Mouse (Mus musculus) adrenal gland, adult (tissue): ENCODE results near the gene Dis3l2.

Experiments
- DNase-seq, 2 experiments: peaks; one replicate each; pipeline ENCODE4 v3.0.0; 2022 to 2023; ENCODE audit warnings: low spot score in 1 of 2; ENCODE audit not compliant: inconsistent age in 2 of 2

Gene Dis3l2

DNA sequence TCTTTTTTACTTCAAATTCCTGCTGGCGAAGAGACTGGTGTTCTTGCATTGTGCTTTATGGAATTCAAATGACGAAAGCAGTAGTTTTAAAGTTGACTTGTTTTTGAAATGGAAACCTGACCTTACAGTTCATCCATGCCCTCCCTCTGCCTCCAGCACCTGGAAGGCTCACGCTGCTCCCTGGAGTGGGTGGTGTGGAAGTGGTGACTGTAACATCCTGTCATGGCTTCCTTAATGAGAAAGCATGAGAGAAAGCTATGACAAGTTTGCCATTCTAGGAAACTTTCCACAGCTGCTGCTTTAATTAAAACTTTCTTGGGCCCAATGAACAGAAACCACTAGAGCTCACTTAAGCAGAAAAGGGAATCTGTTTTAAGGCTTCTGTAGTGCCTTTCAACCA, 210.3 kb downstream of the Dis3l2 start:
- no peak for DNase-seq

DNA sequence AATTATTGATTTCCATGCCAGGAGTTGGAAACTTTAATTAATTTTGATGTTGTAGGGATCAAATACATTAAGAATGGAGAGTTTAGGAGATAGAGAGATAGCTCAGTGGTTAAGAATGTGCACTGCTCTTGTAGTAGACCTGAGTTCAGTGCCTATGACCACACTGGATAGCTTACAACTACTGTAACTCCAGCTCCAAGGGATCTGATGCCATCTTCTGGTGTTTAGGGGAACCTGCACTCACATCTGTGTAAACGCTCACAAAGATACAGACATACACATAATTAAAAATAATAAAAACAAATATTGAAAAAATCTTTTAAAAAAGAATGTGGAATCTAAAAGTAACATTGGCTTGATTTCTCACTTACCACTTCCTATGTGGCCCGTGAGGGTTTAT, 211.1 kb downstream of the Dis3l2 start:
- DNase-seq, result no peak

DNA sequence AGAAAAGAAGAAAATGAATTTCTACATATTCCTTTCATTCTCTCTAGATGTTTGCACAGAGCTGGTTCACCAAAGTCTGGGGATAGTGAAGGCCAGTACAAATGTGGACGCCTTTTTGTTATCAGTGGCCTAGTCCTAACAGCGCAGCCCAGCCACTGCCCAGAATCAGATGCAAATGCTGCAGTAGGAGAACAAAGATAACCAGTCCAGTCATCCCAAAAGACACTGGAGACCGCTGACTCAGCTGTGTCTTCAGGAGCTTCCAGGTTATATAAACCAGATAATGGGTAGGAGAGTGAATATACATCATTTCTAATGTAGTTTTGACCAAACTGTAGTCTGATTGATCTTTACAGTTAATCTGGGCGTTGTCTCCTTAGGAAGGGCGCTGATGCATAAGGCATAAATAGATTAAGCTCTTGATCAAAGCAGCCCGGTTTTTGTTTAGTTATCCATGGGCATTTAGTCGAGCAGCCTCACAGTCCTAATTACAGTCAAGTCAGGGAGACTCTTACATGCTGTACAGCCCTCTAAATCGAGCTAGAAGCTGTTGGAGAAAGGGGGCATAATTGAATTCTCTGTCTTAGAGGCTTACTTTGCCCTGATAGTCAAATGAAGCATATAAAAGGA, 212.9 kb downstream of the Dis3l2 start:
- DNase-seq, result no peak

DNA sequence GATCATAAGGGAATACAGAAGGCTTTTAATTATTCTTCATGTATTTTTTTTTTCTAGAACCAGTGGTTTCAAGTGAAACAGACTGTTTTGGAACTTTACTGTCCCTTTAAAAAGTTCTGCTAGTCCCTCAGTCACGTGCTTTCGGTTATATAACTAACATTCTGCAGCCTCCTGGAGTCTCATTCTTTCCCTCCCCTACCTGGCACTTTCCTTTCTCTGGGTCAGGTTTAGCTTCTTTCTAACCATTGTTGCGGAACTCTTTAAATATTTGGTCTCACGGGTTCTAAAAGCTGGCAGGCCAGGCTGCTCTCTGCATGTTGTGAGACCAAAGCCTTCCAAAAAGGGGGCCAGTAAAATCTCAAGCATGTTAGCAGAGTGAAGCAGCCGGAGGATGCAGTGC, 222.2 kb downstream of the Dis3l2 start:
- peak in 1 of 2 experiments; percentile 27 for DNase-seq

DNA sequence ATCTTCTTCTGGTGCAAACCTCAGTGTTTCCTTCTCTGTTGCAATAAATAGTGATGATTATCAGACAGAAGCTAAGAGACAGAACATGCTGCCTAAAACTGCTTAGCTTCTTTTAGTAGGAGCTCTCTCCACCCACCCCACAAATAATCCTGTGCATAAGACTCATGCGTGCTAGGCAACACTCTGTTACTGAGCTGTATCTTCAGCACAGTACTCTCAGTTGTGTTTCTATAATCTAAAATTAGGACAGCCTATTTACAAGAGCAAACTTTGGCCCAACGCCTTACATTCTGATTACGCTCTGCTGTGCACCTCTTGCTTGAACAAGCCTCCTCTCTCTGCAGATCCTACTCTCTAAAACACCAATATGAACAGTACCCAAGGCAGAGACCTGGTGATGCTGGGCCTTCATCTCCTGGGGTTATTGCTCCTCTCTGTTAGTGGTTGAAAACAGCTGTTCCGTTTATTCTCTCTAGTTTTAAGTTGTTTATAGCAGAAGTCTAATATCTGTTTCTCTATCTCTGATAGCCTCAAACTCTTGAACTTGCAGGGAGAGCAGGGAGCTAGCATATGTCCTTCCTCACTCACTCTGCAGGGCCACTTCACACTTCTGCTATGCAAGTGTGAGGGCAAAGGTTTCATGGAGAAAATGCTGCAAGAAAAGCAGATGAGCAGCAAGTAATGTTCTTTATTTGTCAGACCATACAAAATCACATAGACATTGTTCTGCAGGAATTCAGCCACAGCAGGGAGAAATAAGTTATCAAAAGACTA, 228.2 kb downstream of the Dis3l2 start:
- no peak for DNase-seq

DNA sequence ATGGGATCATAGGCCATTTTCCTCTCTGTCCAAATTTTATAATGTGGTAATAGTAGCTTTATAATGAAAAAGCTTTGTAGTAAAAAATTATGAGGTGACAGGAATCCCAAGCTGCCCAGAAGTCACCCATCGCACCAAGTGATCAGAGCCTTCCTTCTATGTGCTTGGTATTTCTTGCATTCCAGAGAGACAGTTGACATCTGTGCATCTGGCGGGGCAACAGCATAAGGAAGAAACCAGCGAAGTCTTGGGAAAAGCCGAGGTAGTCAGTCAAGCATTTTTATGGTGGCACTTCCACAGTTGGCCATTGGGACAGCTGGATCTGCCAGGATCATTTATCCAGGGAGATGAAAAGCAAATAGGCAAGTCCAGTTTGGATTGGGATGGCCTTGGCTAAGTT, 229.2 kb downstream of the Dis3l2 start:
- no peak for DNase-seq

DNA sequence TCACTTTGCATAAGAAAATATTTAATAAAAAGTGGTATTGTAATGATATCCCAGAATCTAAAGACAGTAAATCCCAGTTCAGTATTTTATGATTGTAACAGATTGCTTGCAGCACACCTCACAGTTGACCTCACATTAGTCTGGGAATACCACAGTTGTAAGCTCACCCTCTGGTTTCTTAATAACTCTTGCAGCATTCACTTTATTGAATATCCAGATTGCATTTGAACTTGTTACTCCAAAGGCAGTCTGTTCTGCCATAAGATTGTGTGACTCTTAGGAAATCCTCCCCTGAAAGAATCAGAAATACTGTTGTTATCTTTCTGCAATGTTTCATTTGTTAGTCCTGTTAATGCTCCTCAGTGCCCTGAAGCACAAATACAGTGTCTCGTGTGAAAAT, 230.0 kb downstream of the Dis3l2 start:
- DNase-seq, result no peak

DNA sequence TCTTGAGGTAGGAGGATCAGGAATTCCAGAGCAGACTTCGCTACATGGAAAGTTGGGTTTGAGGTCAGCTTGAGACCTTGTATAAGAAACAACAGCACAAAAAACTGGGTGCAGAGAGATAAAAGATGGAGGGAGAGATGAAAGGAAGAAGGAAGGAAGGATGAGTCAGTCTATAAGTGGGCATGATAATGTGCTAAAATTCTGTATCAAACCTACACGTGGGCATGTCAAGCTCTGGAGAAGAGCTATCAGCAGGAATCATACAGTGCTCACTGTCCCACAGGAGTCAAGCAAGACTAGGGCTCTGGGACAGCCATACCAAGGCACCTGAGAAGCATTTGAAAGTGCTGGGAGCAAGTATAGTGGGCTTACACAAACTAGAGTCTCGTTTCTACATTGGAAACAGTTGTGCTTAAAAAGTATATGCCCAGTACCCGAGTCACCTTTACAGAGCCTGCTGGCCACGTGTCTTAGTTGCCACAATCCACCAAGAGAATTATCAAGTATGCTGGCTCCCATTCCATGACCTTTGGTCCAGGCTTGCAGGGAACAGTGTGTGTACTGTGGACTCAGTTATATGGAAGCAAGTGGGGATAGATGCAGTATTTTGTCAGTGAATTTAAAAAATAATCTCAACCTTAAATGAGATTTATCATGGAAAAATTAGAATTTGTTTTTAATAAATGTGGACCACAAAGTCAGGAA, 248.0 kb downstream of the Dis3l2 start:
- DNase-seq, result no peak

DNA sequence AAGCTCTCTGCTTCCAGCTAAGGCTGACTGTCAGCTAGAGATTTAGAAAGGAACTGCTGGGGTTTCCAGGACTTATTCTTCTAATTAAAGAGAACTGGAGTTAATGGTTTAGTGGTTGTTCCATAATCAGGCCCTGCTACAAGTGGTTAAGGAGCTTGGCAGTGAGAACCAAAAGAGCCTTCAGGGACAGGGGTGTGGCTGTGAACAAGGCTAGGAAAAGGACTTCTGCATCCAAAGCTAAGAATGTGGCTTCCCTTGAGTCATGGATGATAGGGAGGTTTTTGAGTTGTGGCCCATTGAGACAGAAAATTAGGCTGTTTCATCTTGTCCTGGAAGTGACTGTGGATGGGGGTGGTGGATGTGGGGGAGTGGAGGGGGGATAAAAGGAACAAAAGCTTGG, 252.2 kb downstream of the Dis3l2 start:
- DNase-seq, result no peak

DNA sequence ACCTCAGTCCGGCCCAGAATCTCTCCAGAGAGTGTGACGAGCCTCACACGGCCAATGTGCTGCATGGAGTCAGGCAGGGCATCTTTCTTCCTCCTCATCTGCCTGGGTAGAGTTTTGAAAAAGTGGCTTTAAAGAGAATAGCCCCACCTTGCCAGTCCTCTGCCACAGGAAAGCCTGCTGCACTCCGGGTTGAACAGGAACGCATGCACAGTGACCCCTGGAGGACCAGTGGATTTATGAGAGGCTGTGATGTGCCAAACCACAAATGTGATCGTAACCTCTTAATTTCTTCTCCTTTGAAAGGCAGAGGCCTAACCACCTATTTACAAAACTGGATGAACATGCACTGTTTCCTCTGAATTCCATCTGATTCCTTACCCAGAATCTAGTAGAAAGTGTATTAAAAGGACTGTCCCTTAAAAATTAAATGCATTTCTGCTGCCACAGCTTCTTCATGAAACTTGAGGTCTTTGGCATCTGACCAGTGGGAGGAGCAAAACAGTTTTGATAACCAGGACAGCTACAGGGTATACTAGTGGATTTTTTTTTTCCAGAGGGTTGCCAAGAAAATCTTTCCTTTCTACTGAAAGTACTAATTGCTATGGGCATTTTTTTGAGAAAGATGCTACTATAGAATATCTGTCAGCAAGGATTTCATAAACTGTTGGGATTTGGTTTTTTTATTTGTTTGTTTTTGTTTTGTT, 264.8 kb downstream of the Dis3l2 start:
- peak; percentile 58 to 85 for DNase-seq

DNA sequence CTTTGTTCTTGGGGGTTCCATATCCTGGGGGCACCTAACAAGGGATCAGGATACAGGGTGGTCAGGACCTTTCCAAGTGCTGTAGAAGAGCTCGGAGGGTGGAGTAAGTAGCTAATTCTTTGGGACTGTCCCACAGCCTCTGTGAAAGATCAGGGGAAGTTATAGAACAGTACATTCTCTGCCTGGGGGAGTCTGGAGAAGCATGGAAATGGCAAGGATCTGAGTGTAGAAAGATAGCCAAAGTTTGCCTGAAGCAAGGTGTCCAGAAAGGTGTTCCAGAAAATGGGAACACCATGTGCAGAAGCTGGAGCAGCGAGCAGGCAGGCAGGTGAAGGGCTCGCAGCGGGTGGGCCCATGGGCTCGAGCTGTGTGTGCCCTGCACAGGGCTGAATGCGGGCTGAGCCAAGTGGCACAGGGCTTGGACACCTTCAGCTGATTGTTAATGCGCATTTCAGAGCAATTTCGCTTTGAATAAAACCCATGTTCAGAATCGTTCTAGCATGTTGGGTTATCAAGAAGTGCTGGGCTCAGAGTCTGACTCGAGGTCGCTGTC, 265.6 kb downstream of the Dis3l2 start:
- no peak for DNase-seq

DNA sequence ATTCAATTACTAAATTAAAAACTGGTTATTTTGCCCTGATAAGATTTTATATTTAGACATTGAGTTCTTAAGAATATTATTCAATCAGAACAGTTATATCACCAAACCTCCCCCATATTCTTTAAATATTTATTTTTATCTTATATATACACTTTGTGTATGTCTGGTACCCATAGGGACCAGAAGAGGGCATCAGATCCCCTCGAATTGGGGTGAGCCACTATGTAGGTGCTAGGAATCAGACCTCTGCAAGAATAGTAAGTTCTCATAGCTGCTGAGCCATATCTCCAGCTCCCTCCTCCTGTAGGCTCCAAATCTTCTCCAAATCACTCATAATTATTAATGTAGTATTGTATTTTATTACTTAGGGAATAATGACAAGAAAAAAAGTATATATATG, 269.1 kb downstream of the Dis3l2 start:
- DNase-seq, result no peak

DNA sequence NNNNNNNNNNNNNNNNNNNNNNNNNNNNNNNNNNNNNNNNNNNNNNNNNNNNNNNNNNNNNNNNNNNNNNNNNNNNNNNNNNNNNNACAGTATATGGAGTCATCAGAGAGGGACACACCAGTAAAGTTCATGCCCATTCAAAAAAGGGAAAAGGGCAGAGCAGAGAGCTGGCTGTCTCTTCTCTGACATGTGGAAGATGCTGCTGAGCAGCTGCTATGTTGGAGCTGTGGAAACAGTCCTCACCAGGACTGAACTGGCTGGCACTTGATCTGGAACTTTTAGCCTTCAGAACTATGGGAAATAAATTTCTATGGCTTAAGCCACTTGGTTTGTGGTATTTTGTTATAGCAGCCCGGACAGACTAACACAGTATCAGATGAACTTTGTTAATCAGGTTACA, 273.4 kb downstream of the Dis3l2 start:
- no peak for DNase-seq

DNA sequence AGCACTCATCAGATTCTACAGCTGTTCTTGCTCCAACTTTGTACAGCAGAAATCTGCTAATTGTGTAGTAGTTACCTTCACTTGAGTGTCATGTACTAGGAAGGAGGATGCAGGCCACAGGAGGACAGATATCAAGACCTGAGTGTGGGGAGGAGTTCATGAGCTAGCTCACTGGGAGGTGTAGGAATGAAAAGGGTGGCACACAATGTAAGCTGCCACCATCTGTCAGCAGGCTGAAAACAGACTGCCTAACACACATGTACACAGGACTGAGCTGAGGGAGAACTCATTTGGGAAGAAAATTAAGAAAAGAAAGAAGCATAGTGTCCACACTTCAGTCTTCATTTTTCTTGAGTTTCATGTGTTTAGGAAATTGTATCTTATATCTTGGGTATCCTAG, 282.8 kb downstream of the Dis3l2 start:
- DNase-seq, result no peak

DNA sequence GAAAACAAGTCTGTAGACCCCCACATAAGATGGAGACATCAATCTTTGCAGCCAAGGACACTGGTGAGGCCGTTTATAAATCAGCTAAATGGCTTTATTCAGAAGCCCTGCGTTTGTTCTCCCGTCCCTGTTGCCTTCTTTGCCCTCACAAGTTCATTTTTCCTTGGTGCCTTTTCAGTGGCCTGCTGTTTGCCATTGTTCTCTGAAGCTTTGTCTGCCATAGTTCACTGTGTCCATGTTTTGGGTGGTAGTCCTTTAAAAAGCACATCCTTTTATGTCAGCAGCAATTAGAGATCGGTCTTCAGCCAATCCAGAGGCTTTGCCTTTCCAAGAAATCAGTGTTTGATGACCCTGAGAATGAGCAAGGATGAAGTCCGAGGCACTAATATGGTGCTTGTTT, 289.2 kb downstream of the Dis3l2 start:
- peak in 1 of 2 experiments; percentile 55 for DNase-seq

DNA sequence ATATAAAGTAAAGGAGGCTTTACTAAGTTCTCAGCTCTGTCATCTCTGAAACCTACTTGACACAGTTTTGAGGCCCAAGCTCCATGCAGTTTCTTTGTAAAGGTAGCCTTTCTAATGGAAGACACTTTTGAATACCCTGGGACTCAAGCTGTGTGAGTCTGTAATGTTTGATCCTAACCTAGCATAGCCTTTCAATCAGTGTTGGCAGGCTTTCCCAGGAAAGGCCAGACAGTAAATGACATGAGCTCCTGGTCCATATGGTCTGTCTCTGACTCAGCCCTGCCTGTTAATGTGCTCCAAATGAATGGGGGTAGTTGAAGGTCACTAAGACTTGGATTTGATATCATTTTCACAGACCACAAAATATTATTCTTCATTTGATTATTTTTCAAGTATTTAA, 290.4 kb downstream of the Dis3l2 start:
- DNase-seq, result no peak

DNA sequence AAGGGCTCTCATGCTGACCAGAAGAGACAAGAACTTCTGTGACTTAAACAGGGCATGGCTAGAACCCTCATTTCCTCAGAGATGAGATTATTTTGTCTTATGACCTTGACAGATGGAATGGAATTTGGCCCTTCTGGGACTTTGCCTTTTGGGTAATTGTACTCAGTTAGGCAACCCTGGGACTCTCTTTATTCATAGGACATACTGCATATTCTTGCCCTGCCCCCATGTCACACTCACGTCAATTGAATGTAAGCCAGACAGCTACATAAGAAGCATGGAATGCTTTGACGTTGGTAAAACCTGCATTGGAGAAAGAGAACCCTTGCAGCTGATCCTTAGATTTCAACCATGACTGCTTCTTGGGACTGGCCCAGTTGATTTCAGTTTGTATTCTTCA, 294.4 kb downstream of the Dis3l2 start:
- no peak for DNase-seq

DNA sequence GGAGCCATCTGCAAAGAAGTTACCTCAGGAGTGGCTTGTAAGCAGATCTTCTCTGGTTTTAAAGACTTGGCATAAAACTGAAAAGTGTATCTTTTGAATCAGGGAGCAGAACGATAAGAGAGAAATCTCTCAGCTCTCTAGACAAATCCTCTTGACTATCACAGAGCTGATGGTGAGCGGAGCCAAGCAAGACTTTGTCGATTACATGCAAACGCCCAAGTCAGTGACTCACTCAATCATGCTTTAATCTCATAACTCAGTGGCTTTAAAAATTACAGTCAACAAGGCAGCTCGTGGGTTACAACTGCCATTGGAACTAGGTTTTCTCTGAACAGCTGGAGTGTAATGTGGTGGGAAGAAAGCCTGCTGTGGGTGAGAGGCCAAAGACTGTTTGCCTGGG, 297.8 kb downstream of the Dis3l2 start:
- DNase-seq, result no peak

DNA sequence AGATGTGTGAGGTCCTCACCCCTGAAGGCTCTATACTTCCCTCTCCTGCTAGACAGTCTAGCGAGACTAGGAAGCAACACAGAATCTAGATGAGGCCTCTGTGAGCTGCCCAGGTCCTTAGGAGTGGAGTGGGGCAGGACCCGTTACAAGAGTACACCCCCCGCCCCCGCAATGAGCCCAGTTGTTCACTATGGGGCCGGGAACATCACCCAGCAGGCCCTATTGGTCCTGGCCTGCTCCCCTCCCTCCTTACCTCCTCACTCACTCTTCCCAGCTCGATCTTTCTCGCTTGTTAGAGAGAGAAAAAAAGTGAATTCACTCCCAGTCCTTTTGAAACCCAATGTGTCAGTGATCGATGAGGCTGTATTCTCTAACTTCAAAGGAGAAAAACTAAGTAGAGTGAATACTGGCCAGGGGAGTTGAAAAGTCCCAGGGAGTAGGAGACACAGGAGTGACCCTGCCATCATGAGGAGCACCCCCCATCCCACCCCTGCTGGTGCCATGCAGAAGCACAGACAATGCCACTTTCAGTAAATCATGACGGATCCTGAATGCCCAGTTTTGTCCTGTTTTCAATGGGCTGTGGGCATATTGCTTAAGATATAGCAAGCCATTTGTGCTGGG, 299.0 kb downstream of the Dis3l2 start:
- no peak for DNase-seq

DNA sequence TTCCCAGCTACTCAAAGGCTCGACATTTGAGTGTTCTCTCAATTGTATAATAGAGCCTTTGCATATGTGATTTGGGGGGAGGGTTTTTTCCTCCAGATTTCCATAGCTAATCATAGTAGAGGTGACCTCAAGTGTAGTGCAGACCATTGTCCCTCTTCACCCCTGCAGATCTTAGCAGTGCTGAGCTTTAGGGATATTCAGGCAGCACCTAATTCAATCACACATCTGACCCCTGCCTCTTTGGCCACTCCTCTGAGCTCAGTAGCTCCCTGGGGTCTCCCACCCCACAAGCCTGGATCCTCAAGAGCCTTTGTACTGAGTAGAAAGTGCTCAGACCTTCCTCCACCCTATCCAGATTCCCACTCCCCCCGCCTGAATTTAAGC, 299.6 kb downstream of the Dis3l2 start:
- no peak for DNase-seq

DNA sequence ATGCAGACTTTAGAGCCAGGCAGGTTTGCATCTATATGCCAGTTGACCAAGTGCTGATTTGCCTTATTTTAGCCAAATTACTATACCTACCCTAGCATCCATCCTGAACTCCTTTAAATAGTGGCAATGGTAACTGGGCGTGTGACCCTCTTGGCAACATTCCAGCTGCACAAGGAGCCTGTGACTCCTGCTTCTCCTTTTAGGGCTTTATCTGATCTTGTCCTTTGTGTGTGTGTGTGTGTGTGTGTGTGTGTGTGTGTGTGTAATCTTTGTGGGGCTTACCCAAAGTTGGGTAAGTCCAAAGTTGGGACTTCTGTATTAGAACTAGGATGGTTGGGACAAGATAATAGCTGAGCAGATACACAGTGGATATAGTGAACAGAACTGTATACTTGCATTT, 302.8 kb downstream of the Dis3l2 start:
- no peak for DNase-seq
